Mouse (Mus musculus) heart, embryonic 10.5 days (tissue): ENCODE measurements around the gene Actl6a. TPM values are rescaled to one million over a fixed set of nuclear protein-coding genes. Genes with fewer than 3 reads are reported as not detected.
"Not testable (repeated sequence)": the region's sequence is repeated elsewhere in the genome, so short reads cannot be mapped to it uniquely, and the experiment has no call there.

Experiments used
- DNase-seq: peaks from one replicate; pipeline ENCODE4 v3.0.0-alpha.2; 2017; ENCODE audit warnings: low spot score
- H3K27ac ChIP-seq: fragments of 300-500 bp; sonication (generic); 2 replicates; pipeline ENCODE4 v1.5.1; 2016; ENCODE audit warnings: mild to moderate bottlenecking
- H3K27me3 ChIP-seq: fragments of 300-500 bp; sonication (generic); 2 replicates; pipeline ENCODE4 v1.6.1; 2016; ENCODE audit warnings: mild to moderate bottlenecking; ENCODE audit not compliant: poor library complexity, insufficient read depth, severe bottlenecking
- H3K36me3 ChIP-seq: fragments of 300-500 bp; sonication (generic); 2 replicates; pipeline ENCODE4 v1.6.1; 2016; ENCODE audit warnings: mild to moderate bottlenecking, moderate library complexity
- H3K4me1 ChIP-seq: fragments of 300-500 bp; sonication (generic); 2 replicates; pipeline ENCODE4 v1.6.1; 2016; ENCODE audit warnings: mild to moderate bottlenecking
- H3K4me3 ChIP-seq: fragments of 300-500 bp; sonication (generic); 2 replicates; pipeline ENCODE4 v1.5.1; 2016; ENCODE audit warnings: mild to moderate bottlenecking, moderate library complexity
- H3K9me3 ChIP-seq: fragments of 300-500 bp; sonication (generic); 2 replicates; pipeline ENCODE4 v1.6.1; 2016; ENCODE audit warnings: mild to moderate bottlenecking, moderate library complexity
- WGBS: fragments of 180-500 bp; shearing (Covaris S2); methylation state at CpG from one replicate; pipeline ENCODE4 v1.1.7; 2016; 5-methylcytosine and 5-hydroxymethylcytosine counted together
- polyA plus RNA-seq: library from polyadenylated mRNA; unstranded; fragments of >200 nt; fragmentation: Nextera tagmentation; extraction: Ambion mirVana; gene quantifications from 2 replicates; pipeline ENCODE4 v1.2.1, GENCODE M21; 2016

The Actl6a gene
- polyA plus RNA-seq, 1 experiment from 2014 or later = 187 TPM

- H3K36me3 ChIP-seq, H3K27ac ChIP-seq, H3K9me3 ChIP-seq, H3K4me3 ChIP-seq, H3K27me3 ChIP-seq, H3K4me1 ChIP-seq: not testable (repeated sequence)
- WGBS = 87% methylated on average over 6 of the region's 6 CpGs
- DNase-seq = peak; percentile 51
Measured at GRCm38 (mm10) chr3:32704021-32704420, 2.1 kb upstream of the Actl6a start.

- not testable (repeated sequence) for H3K36me3 ChIP-seq, H3K4me1 ChIP-seq, H3K9me3 ChIP-seq, H3K27me3 ChIP-seq, DNase-seq, H3K27ac ChIP-seq, H3K4me3 ChIP-seq
- whole genome bisulfite sequencing = 85% methylated on average over 10 of the region's 10 CpGs
Measured at GRCm38 (mm10) chr3:32704632-32705031, 1.5 kb upstream of the Actl6a start.

GRCm38 (mm10) chr3:32708052-32708367 lies 1.9 kb downstream of the Actl6a start:
- H3K27me3 ChIP-seq = no peaks in the 10 kb centered on the region
- H3K27ac ChIP-seq = no peak overlapping the region
- no peak for DNase-seq
- 4% methylated on average over 4 of the region's 4 CpGs for WGBS
- no peaks in the 10 kb centered on the region for H3K9me3 ChIP-seq
- peak overlapping the region; percentile 85 for H3K4me3 ChIP-seq
- H3K4me1 ChIP-seq = peaks cover 4% of the 10 kb centered on the region; the same call in 1 of the 2 replicates
- H3K36me3 ChIP-seq = peaks cover 16% of the 10 kb centered on the region

- no peaks in the 10 kb centered on the region for H3K9me3 ChIP-seq
- peaks cover 4% of the 10 kb centered on the region; the same call in 1 of the 2 replicates for H3K4me1 ChIP-seq
- no peaks in the 10 kb centered on the region for H3K27me3 ChIP-seq
- H3K36me3 ChIP-seq = peaks cover 22% of the 10 kb centered on the region
- H3K4me3 ChIP-seq = peak overlapping the region; percentile 85
- WGBS = under 1% methylated on average over 90 of the region's 90 CpGs
- peak overlapping the region; percentile 89 for H3K27ac ChIP-seq
- peak; percentile 100 for DNase-seq
Measured at GRCm38 (mm10) chr3:32708368-32709231, 2.5 kb downstream of the Actl6a start.

GRCm38 (mm10) chr3:32709388-32709787 lies 3.3 kb downstream of the Actl6a start:
- no peak for DNase-seq
- Histone ChIP-seq H3K36me3 (peaks cover 29% of the 10 kb centered on the region), H3K4me1 (peaks cover 4% of the 10 kb centered on the region; the same call in 1 of the 2 replicates), H3K9me3 (no peaks in the 10 kb centered on the region), H3K27ac (peak overlapping the region; percentile 89), H3K27me3 (no peaks in the 10 kb centered on the region), H3K4me3 (peak overlapping the region; percentile 85)
- WGBS = 8% methylated on average over 9 of the region's 9 CpGs

GRCm38 (mm10) chr3:32713711-32714110 lies 7.6 kb downstream of the Actl6a start:
- WGBS = 90% methylated on average over 3 of the region's 3 CpGs
- Histone ChIP-seq H3K4me3 (no peak overlapping the region), H3K9me3 (no peaks in the 10 kb centered on the region), H3K4me1 (peaks cover 4% of the 10 kb centered on the region; the same call in 1 of the 2 replicates), H3K27ac (no peak overlapping the region), H3K36me3 (peaks cover 71% of the 10 kb centered on the region), H3K27me3 (no peaks in the 10 kb centered on the region)
- peak; percentile 6 for DNase-seq

- peaks cover 97% of the 10 kb centered on the region for H3K36me3 ChIP-seq
- not testable (repeated sequence) for H3K4me1 ChIP-seq, H3K4me3 ChIP-seq, H3K27ac ChIP-seq, H3K27me3 ChIP-seq, H3K9me3 ChIP-seq
- peak; percentile 19 for DNase-seq
- WGBS = 94% methylated on average over 6 of the region's 6 CpGs
Measured at GRCm38 (mm10) chr3:32717403-32717802, 11.3 kb downstream of the Actl6a start.

- Histone ChIP-seq H3K27me3 (no peaks in the 10 kb centered on the region), H3K27ac (no peak overlapping the region), H3K4me1 (no peaks in the 10 kb centered on the region), H3K36me3 (peaks cover 97% of the 10 kb centered on the region), H3K4me3 (no peak overlapping the region), H3K9me3 (no peaks in the 10 kb centered on the region)
- no peak for DNase-seq
- 94% methylated on average over 5 of the region's 5 CpGs for WGBS
Measured at GRCm38 (mm10) chr3:32718271-32718670, 12.2 kb downstream of the Actl6a start.

GRCm38 (mm10) chr3:32724191-32724590 lies 18.1 kb downstream of the Actl6a start:
- peak; percentile 70 for DNase-seq
- Histone ChIP-seq H3K9me3 (no peaks in the 10 kb centered on the region), H3K27me3 (no peaks in the 10 kb centered on the region), H3K4me1 (no peaks in the 10 kb centered on the region), H3K4me3 (no peak overlapping the region), H3K36me3 (peaks cover 96% of the 10 kb centered on the region), H3K27ac (no peak overlapping the region)
- 96% methylated on average over 7 of the region's 7 CpGs for WGBS

- DNase-seq = peak; percentile 56
- 85% methylated on average over 5 of the region's 5 CpGs for WGBS
- H3K27me3 ChIP-seq = no peaks in the 10 kb centered on the region
- H3K36me3 ChIP-seq = peaks cover 95% of the 10 kb centered on the region
- H3K4me1 ChIP-seq = no peaks in the 10 kb centered on the region
- no peak overlapping the region for H3K4me3 ChIP-seq
- no peaks in the 10 kb centered on the region for H3K9me3 ChIP-seq
- no peak overlapping the region for H3K27ac ChIP-seq
Measured at GRCm38 (mm10) chr3:32725951-32726350, 19.9 kb downstream of the Actl6a start.

- Histone ChIP-seq H3K36me3 (peaks cover 92% of the 10 kb centered on the region), H3K27me3 (no peaks in the 10 kb centered on the region), H3K9me3 (no peaks in the 10 kb centered on the region), H3K27ac (no peak overlapping the region), H3K4me1 (no peaks in the 10 kb centered on the region), H3K4me3 (no peak overlapping the region)
- no peak for DNase-seq
- WGBS = 93% methylated on average over 4 of the region's 4 CpGs
Measured at GRCm38 (mm10) chr3:32727861-32728260, 21.8 kb downstream of the Actl6a start.

- WGBS = under 1% methylated on average over 62 of the region's 62 CpGs
- H3K36me3 ChIP-seq = peaks cover 39% of the 10 kb centered on the region
- H3K27ac ChIP-seq = peak within 1 kb of the TSS; percentile 93
- H3K4me3 ChIP-seq = peak within 1 kb of the TSS; percentile 84
- DNase-seq = peak; percentile 99
- peaks cover 11% of the 10 kb centered on the region for H3K4me1 ChIP-seq
- no peaks in the 10 kb centered on the region for H3K27me3 ChIP-seq
- H3K9me3 ChIP-seq = no peaks in the 10 kb centered on the region
Measured at GRCm38 (mm10) chr3:32736244-32737171, 30.4 kb downstream of the Actl6a start, which contains the start of gene Ndufb5. TSS of gene Ndufb5 (plus strand) at chr3:32736990.

- Histone ChIP-seq H3K4me3 (peak within 1 kb of the TSS; percentile 84), H3K36me3 (peaks cover 39% of the 10 kb centered on the region), H3K9me3 (no peaks in the 10 kb centered on the region), H3K27me3 (no peaks in the 10 kb centered on the region), H3K4me1 (peaks cover 11% of the 10 kb centered on the region), H3K27ac (peak within 1 kb of the TSS; percentile 93)
- no peak for DNase-seq
- WGBS = under 1% methylated on average over 31 of the region's 31 CpGs
Measured at GRCm38 (mm10) chr3:32737172-32737655, 31.1 kb downstream of the Actl6a start, which contains the start of gene Mrpl47. TSS of gene Mrpl47 (minus strand) at chr3:32737605.
